In genomic region chr11:43565852-43566251, GRCm38 (mm10) we compare ENCODE assay signal across 14 mouse cellular contexts. TPM values are rescaled to one million over a fixed set of nuclear protein-coding genes. Genes with fewer than 3 reads are reported as not detected.
DNase-seq lines count a peak whose midpoint lies in the region; ATAC-seq lines count a peak whose summit lies in the region.
"Had no signal": no experiment of that assay in that cellular context is flagged by ENCODE, and none has a peak within 500 bp of the region (broad histone marks: within the 10 kb centered on the region; RNA-seq: fewer than 3 reads in every experiment).

No protein-coding gene starts in this region.

- H3K4me2 ChIP-seq in hindbrain, embryonic 11.5 days (replicated peaks; ENCODE audit: low read depth, low read length): no peak overlapping the region
- no peak overlapping the region for H3K4me2 ChIP-seq in hindbrain, embryonic 16.5 days (ENCODE audit: low read length)
- H3K4me2 ChIP-seq in embryonic facial prominence, embryonic 11.5 days (ENCODE audit: low read depth, low read length): no peak overlapping the region
- H3K4me2 ChIP-seq in intestine, embryonic 16.5 days (ENCODE audit: low read depth, low read length): peak overlapping the region; percentile 4; the same call in 1 of the 2 replicates
- no peak overlapping the region for H3K4me2 ChIP-seq in neural tube, embryonic 13.5 days

- 9% methylated on average over 8 of the region's 8 CpGs for WGBS in hindbrain, embryonic 11.5 days
- whole genome bisulfite sequencing in hindbrain, embryonic 16.5 days: 18% methylated on average over 8 of the region's 8 CpGs
- WGBS in embryonic facial prominence, embryonic 11.5 days: 6% methylated on average over 8 of the region's 8 CpGs
- 15% methylated on average over 8 of the region's 8 CpGs for WGBS in intestine, embryonic 16.5 days
- WGBS in neural tube, embryonic 13.5 days: 18% methylated on average over 8 of the region's 8 CpGs

- intact Hi-C loops in left cerebral cortex, postnatal 10 days (cut with DNase I): no loop called here

- no peak overlapping the region for H3K9ac ChIP-seq in hindbrain, embryonic 11.5 days (ENCODE audit: low read depth, low read length)
- no peak overlapping the region for H3K9ac ChIP-seq in hindbrain, embryonic 16.5 days (ENCODE audit: low read depth, low read length)
- no peak overlapping the region for H3K9ac ChIP-seq in embryonic facial prominence, embryonic 11.5 days (replicated peaks; ENCODE audit: low read length)
- H3K9ac ChIP-seq in intestine, embryonic 16.5 days (ENCODE audit: low read depth, low read length): peak overlapping the region; percentile 7; the same call in 1 of the 2 replicates
- 0 out of 2 replicates have a peak overlapping the region, but pooled peaks have one; percentile 26 for H3K9ac ChIP-seq in neural tube, embryonic 13.5 days

- peak; percentile 29; the same call in 1 of the 2 replicates for ATAC-seq in hindbrain, embryonic 11.5 days (ENCODE audit: low FRiP score)
- ATAC-seq in hindbrain, embryonic 16.5 days: no peak
- ATAC-seq in embryonic facial prominence, embryonic 11.5 days (replicated peaks; ENCODE audit: insufficient number of reproducible peaks, low FRiP score, low TSS enrichment, low read depth): peak; percentile 50; the same call in 1 of the 2 replicates
- peak; percentile 81 for ATAC-seq in intestine, embryonic 16.5 days
- no peak for ATAC-seq in neural tube, embryonic 13.5 days (ENCODE audit: low read depth)

- no peaks in the 10 kb centered on the region for H3K27me3 ChIP-seq in hindbrain, embryonic 11.5 days (ENCODE audit: control insufficient read depth, insufficient read depth, low read length)
- no peaks in the 10 kb centered on the region for H3K27me3 ChIP-seq in hindbrain, embryonic 16.5 days (replicated peaks; ENCODE audit: control insufficient read depth, insufficient read depth, low read length)
- H3K27me3 ChIP-seq in embryonic facial prominence, embryonic 11.5 days (ENCODE audit: control insufficient read depth, insufficient read depth, low read length): no peaks in the 10 kb centered on the region
- H3K27me3 ChIP-seq in intestine, embryonic 16.5 days (replicated peaks; ENCODE audit: control insufficient read depth, insufficient read depth, low read length): no peaks in the 10 kb centered on the region
- no peaks in the 10 kb centered on the region for H3K27me3 ChIP-seq in neural tube, embryonic 13.5 days

- H3K9me3 ChIP-seq in hindbrain, embryonic 11.5 days (ENCODE audit: control insufficient read depth, low read length): no peaks in the 10 kb centered on the region
- no peaks in the 10 kb centered on the region for H3K9me3 ChIP-seq in hindbrain, embryonic 16.5 days (ENCODE audit: control insufficient read depth, low read length)
- no peaks in the 10 kb centered on the region for H3K9me3 ChIP-seq in embryonic facial prominence, embryonic 11.5 days (replicated peaks; ENCODE audit: control insufficient read depth, low read length)
- H3K9me3 ChIP-seq in intestine, embryonic 16.5 days (ENCODE audit: control insufficient read depth, low read length): no peaks in the 10 kb centered on the region
- no peaks in the 10 kb centered on the region for H3K9me3 ChIP-seq in neural tube, embryonic 13.5 days

- 0 out of 2 replicates have a peak overlapping the region, but pooled peaks have one; percentile 27 for H3K27ac ChIP-seq in hindbrain, embryonic 11.5 days (ENCODE audit: low read depth, low read length)
- H3K27ac ChIP-seq in hindbrain, embryonic 16.5 days (ENCODE audit: low read depth, low read length): no peak overlapping the region
- H3K27ac ChIP-seq in embryonic facial prominence, embryonic 11.5 days (replicated peaks; ENCODE audit: low read depth, low read length): no peak overlapping the region
- peak overlapping the region; percentile 57 for H3K27ac ChIP-seq in intestine, embryonic 16.5 days (ENCODE audit: low read length)
- H3K27ac ChIP-seq in neural tube, embryonic 13.5 days (replicated peaks): peak overlapping the region; percentile 18

- no peak overlapping the region for H3K4me3 ChIP-seq in hindbrain, embryonic 11.5 days (ENCODE audit: low read depth, low read length)
- no peak overlapping the region for H3K4me3 ChIP-seq in hindbrain, embryonic 16.5 days (ENCODE audit: low read length)
- no peak overlapping the region for H3K4me3 ChIP-seq in embryonic facial prominence, embryonic 11.5 days (ENCODE audit: low read depth, low read length)
- no peak overlapping the region for H3K4me3 ChIP-seq in intestine, embryonic 16.5 days (ENCODE audit: low read length)
- no peak overlapping the region for H3K4me3 ChIP-seq in neural tube, embryonic 13.5 days
- H3K4me3 ChIP-seq: myocyte had no signal

- no peaks in the 10 kb centered on the region for H3K36me3 ChIP-seq in hindbrain, embryonic 11.5 days (ENCODE audit: control insufficient read depth, insufficient read depth, low read length)
- no peaks in the 10 kb centered on the region for H3K36me3 ChIP-seq in hindbrain, embryonic 16.5 days (ENCODE audit: control insufficient read depth, insufficient read depth, low read length)
- H3K36me3 ChIP-seq in embryonic facial prominence, embryonic 11.5 days (replicated peaks; ENCODE audit: control insufficient read depth, insufficient read depth, low read depth, low read length): no peaks in the 10 kb centered on the region
- H3K36me3 ChIP-seq in intestine, embryonic 16.5 days (ENCODE audit: control insufficient read depth, insufficient read depth, low read length): no peaks in the 10 kb centered on the region
- no peaks in the 10 kb centered on the region for H3K36me3 ChIP-seq in neural tube, embryonic 13.5 days

- DNase-seq in hindbrain, embryonic 11.5 days (ENCODE audit: low spot score): no peak
- peak; percentile 46 for DNase-seq in embryonic facial prominence, embryonic 11.5 days (ENCODE audit: low spot score)
- no peak for DNase-seq in frontal cortex, postnatal 36 days (ENCODE audit: low spot score in 2 of 2)
- no peak for DNase-seq in left cerebral cortex, postnatal 10 days (ENCODE audit: extremely low spot score in 1 of 2, low spot score in 2 of 2)
- DNase-seq: gastrocnemius, postnatal 10 days; kidney, adult 2 months; lung, adult 2 months; thymus, adult 2 months had no signal

- H3K4me1 ChIP-seq in hindbrain, embryonic 11.5 days (replicated peaks; ENCODE audit: control insufficient read depth, insufficient read depth, low read length): peaks cover 6% of the 10 kb centered on the region; the same call in 1 of the 2 replicates
- H3K4me1 ChIP-seq in hindbrain, embryonic 16.5 days (ENCODE audit: control insufficient read depth, insufficient read depth, low read depth, low read length): peaks cover 9% of the 10 kb centered on the region
- H3K4me1 ChIP-seq in embryonic facial prominence, embryonic 11.5 days (ENCODE audit: control insufficient read depth, insufficient read depth, low read length): no peaks in the 10 kb centered on the region; the same call in 1 of the 2 replicates
- peaks cover 13% of the 10 kb centered on the region for H3K4me1 ChIP-seq in intestine, embryonic 16.5 days (ENCODE audit: control insufficient read depth, insufficient read depth, low read length)
- peaks cover 53% of the 10 kb centered on the region for H3K4me1 ChIP-seq in neural tube, embryonic 13.5 days (replicated peaks)

RNA-seq across cellular contexts. Expression of gene 4933415A04Rik, which starts 21.0 kb away (rescaled TPM):
- 8.5 and 10.4 TPM in 2 replicates for polyA plus RNA-seq in hindbrain, embryonic 11.5 days (2014; fragmentation: Nextera tagmentation; extraction: Ambion mirVana)
- 2.2 and 3.3 TPM in 2 replicates for polyA plus RNA-seq in hindbrain, embryonic 16.5 days (2015; fragmentation: Nextera tagmentation; extraction: Ambion mirVana)
- polyA plus RNA-seq in embryonic facial prominence, embryonic 11.5 days (2014; fragmentation: Nextera tagmentation; extraction: Ambion mirVana): 6.5 and 7.9 TPM in 2 replicates
- polyA plus RNA-seq in intestine, embryonic 16.5 days (2015; fragmentation: Nextera tagmentation; extraction: Ambion mirVana): 4.1 and 5.0 TPM in 2 replicates
- 7.1 and 7.3 TPM in 2 replicates for polyA plus RNA-seq in neural tube, embryonic 13.5 days (2015; fragmentation: Nextera tagmentation; extraction: Ambion mirVana)
- 1 to 10 TPM; 1.6 TPM for total RNA-seq in left cerebral cortex, postnatal 10 days (2021)
- polyA plus RNA-seq: myocyte had no signal

RNA-seq across cellular contexts. Expression of gene Fabp6, which starts 35.5 kb away (rescaled TPM):
- polyA plus RNA-seq in hindbrain, embryonic 11.5 days (2014; fragmentation: Nextera tagmentation; extraction: Ambion mirVana): not detected in 2 replicates
- polyA plus RNA-seq in hindbrain, embryonic 16.5 days (2015; fragmentation: Nextera tagmentation; extraction: Ambion mirVana): not detected in 2 replicates
- not detected in 2 replicates for polyA plus RNA-seq in embryonic facial prominence, embryonic 11.5 days (2014; fragmentation: Nextera tagmentation; extraction: Ambion mirVana)
- 2.4 and 5.2 TPM in 2 replicates for polyA plus RNA-seq in intestine, embryonic 16.5 days (2015; fragmentation: Nextera tagmentation; extraction: Ambion mirVana)
- not detected in 2 replicates for polyA plus RNA-seq in neural tube, embryonic 13.5 days (2015; fragmentation: Nextera tagmentation; extraction: Ambion mirVana)
- not detected for total RNA-seq in left cerebral cortex, postnatal 10 days (2021)
- total RNA-seq: adrenal gland, adult 18-20 months; gastrocnemius, postnatal 10 days; left cerebral cortex, postnatal 14 days had no signal
- polyA plus RNA-seq: kidney, adult 2 months; myocyte had no signal

RNA-seq across cellular contexts. Expression of gene Ccnjl, which starts 37.3 kb away (rescaled TPM):
- 34.2 and 37.7 TPM in 2 replicates for polyA plus RNA-seq in hindbrain, embryonic 11.5 days (2014; fragmentation: Nextera tagmentation; extraction: Ambion mirVana)
- polyA plus RNA-seq in hindbrain, embryonic 16.5 days (2015; fragmentation: Nextera tagmentation; extraction: Ambion mirVana): 7.1 and 10.7 TPM in 2 replicates
- 28.0 and 30.0 TPM in 2 replicates for polyA plus RNA-seq in embryonic facial prominence, embryonic 11.5 days (2014; fragmentation: Nextera tagmentation; extraction: Ambion mirVana)
- polyA plus RNA-seq in intestine, embryonic 16.5 days (2015; fragmentation: Nextera tagmentation; extraction: Ambion mirVana): 14.6 and 15.0 TPM in 2 replicates
- polyA plus RNA-seq in neural tube, embryonic 13.5 days (2015; fragmentation: Nextera tagmentation; extraction: Ambion mirVana): 20.9 and 26.7 TPM in 2 replicates
- total RNA-seq in left cerebral cortex, postnatal 10 days (2021): 1 to 10 TPM; 4.4 to 5.2 TPM

Comparison
In these comparisons a context has a peak if more than half of its experiments do, and no peak if none do; other contexts are left out.
1. ATAC-seq: peak in hindbrain, embryonic 11.5 days (single experiment), embryonic facial prominence, embryonic 11.5 days (single experiment) and intestine, embryonic 16.5 days (single experiment); none in hindbrain, embryonic 16.5 days (single experiment) and neural tube, embryonic 13.5 days (single experiment).
2. H3K27ac ChIP-seq: peak in hindbrain, embryonic 11.5 days (single experiment), intestine, embryonic 16.5 days (single experiment) and neural tube, embryonic 13.5 days (single experiment); none in hindbrain, embryonic 16.5 days (single experiment) and embryonic facial prominence, embryonic 11.5 days (single experiment).
3. H3K9ac ChIP-seq: peak in intestine, embryonic 16.5 days (single experiment) and neural tube, embryonic 13.5 days (single experiment); none in hindbrain, embryonic 11.5 days (single experiment), hindbrain, embryonic 16.5 days (single experiment) and embryonic facial prominence, embryonic 11.5 days (single experiment).